Mouse (Mus musculus): ENCODE data around the gene Tcea2. TPM values are rescaled to one million over a fixed set of nuclear protein-coding genes. Genes with fewer than 3 reads are reported as not detected.

Tcea2 gene
- polyA plus RNA-seq, 1 experiment from 2014 or later, result 35.7 TPM

GRCm38 (mm10) chr2:181677096-181677754, 2.9 kb upstream of the Tcea2 start:
- ATAC-seq, result no peak
- WGBS, result 58% methylated on average over 5 of the region's 5 CpGs
- H3K4me3 ChIP-seq (replicated peaks), result no peak overlapping the region
- peaks cover 34% of the 10 kb centered on the region for H3K4me1 ChIP-seq (replicated peaks)
- no peak overlapping the region for H3K9ac ChIP-seq (replicated peaks)
- no peaks in the 10 kb centered on the region for H3K36me3 ChIP-seq
- peaks cover 27% of the 10 kb centered on the region for H3K27me3 ChIP-seq
- H3K27ac ChIP-seq, result no peak overlapping the region; the same call in 1 of the 2 replicates
- no peaks in the 10 kb centered on the region for H3K9me3 ChIP-seq
- no peak overlapping the region for H3K4me2 ChIP-seq (replicated peaks)

- Histone ChIP-seq H3K9ac (replicated peaks) (no peak overlapping the region), H3K4me1 (replicated peaks) (peaks cover 34% of the 10 kb centered on the region), H3K36me3 (no peaks in the 10 kb centered on the region), H3K27me3 (peaks cover 22% of the 10 kb centered on the region), H3K27ac (no peak overlapping the region), H3K4me3 (replicated peaks) (no peak overlapping the region), H3K4me2 (replicated peaks) (no peak overlapping the region), H3K9me3 (no peaks in the 10 kb centered on the region)
- no peak for ATAC-seq
- 63% methylated on average over 3 of the region's 3 CpGs for WGBS
Observed at GRCm38 (mm10) chr2:181677755-181678098, 2.4 kb upstream of the Tcea2 start.

- Histone ChIP-seq H3K4me1 (replicated peaks) (peaks cover 27% of the 10 kb centered on the region), H3K4me2 (replicated peaks) (no peak overlapping the region), H3K4me3 (replicated peaks) (no peak overlapping the region), H3K27ac (no peak overlapping the region), H3K27me3 (peaks cover 12% of the 10 kb centered on the region), H3K9ac (replicated peaks) (no peak overlapping the region), H3K36me3 (no peaks in the 10 kb centered on the region), H3K9me3 (no peaks in the 10 kb centered on the region)
- peak; percentile 48 for ATAC-seq
- 36% methylated on average over 1 of the region's 1 CpGs for WGBS
Observed at GRCm38 (mm10) chr2:181678780-181679179, 1.3 kb upstream of the Tcea2 start.

- Histone ChIP-seq H3K27me3 (no peaks in the 10 kb centered on the region), H3K36me3 (peaks cover 9% of the 10 kb centered on the region), H3K4me3 (replicated peaks) (peak overlapping the region; percentile 66), H3K9ac (replicated peaks) (peak overlapping the region; percentile 87), H3K9me3 (no peaks in the 10 kb centered on the region), H3K27ac (peak overlapping the region; percentile 59), H3K4me1 (replicated peaks) (peaks cover 21% of the 10 kb centered on the region), H3K4me2 (replicated peaks) (peak overlapping the region; percentile 78)
- whole genome bisulfite sequencing, result 18% methylated on average over 7 of the region's 7 CpGs
- ATAC-seq, result peak; percentile 44
Observed at GRCm38 (mm10) chr2:181680716-181681117, 607 bp downstream of the Tcea2 start.

- H3K4me1 ChIP-seq (replicated peaks), result peaks cover 19% of the 10 kb centered on the region
- H3K9me3 ChIP-seq, result no peaks in the 10 kb centered on the region
- 94% methylated on average over 1 of the region's 1 CpGs for WGBS
- no peak overlapping the region for H3K27ac ChIP-seq
- ATAC-seq, result no peak
- H3K4me2 ChIP-seq (replicated peaks), result no peak overlapping the region
- H3K27me3 ChIP-seq, result no peaks in the 10 kb centered on the region
- H3K36me3 ChIP-seq, result peaks cover 20% of the 10 kb centered on the region
- H3K9ac ChIP-seq (replicated peaks), result no peak overlapping the region
- H3K4me3 ChIP-seq (replicated peaks), result no peak overlapping the region
Observed at GRCm38 (mm10) chr2:181681978-181682377, 1.9 kb downstream of the Tcea2 start.

- no peak for ATAC-seq
- Histone ChIP-seq H3K4me2 (replicated peaks) (no peak overlapping the region), H3K9me3 (no peaks in the 10 kb centered on the region), H3K9ac (replicated peaks) (no peak overlapping the region), H3K27me3 (no peaks in the 10 kb centered on the region), H3K27ac (no peak overlapping the region), H3K4me1 (replicated peaks) (peaks cover 19% of the 10 kb centered on the region), H3K36me3 (peaks cover 33% of the 10 kb centered on the region), H3K4me3 (replicated peaks) (no peak overlapping the region)
- 65% methylated on average over 4 of the region's 4 CpGs for WGBS
Observed at GRCm38 (mm10) chr2:181683381-181683780, 3.3 kb downstream of the Tcea2 start.

GRCm38 (mm10) chr2:181684713-181685112, 4.6 kb downstream of the Tcea2 start:
- Histone ChIP-seq H3K36me3 (peaks cover 44% of the 10 kb centered on the region), H3K4me3 (replicated peaks) (no peak overlapping the region), H3K9me3 (no peaks in the 10 kb centered on the region), H3K9ac (replicated peaks) (no peak overlapping the region), H3K27ac (no peak overlapping the region), H3K4me1 (replicated peaks) (peaks cover 14% of the 10 kb centered on the region), H3K4me2 (replicated peaks) (no peak overlapping the region), H3K27me3 (no peaks in the 10 kb centered on the region)
- ATAC-seq, result no peak
- 82% methylated on average over 1 of the region's 1 CpGs for WGBS

GRCm38 (mm10) chr2:181685686-181686085, 5.6 kb downstream of the Tcea2 start:
- Histone ChIP-seq H3K9me3 (no peaks in the 10 kb centered on the region), H3K9ac (replicated peaks) (no peak overlapping the region), H3K27me3 (no peaks in the 10 kb centered on the region), H3K4me1 (replicated peaks) (peaks cover 10% of the 10 kb centered on the region), H3K4me2 (replicated peaks) (no peak overlapping the region), H3K27ac (no peak overlapping the region), H3K36me3 (peaks cover 44% of the 10 kb centered on the region), H3K4me3 (replicated peaks) (no peak overlapping the region)
- WGBS, result 89% methylated on average over 4 of the region's 4 CpGs
- ATAC-seq, result no peak

- no peaks in the 10 kb centered on the region for H3K27me3 ChIP-seq
- H3K4me3 ChIP-seq (replicated peaks), result no peak overlapping the region
- no peak for ATAC-seq
- no peak overlapping the region for H3K9ac ChIP-seq (replicated peaks)
- WGBS, result 95% methylated on average over 8 of the region's 8 CpGs
- peaks cover 12% of the 10 kb centered on the region for H3K4me1 ChIP-seq (replicated peaks)
- no peak overlapping the region for H3K27ac ChIP-seq
- H3K4me2 ChIP-seq (replicated peaks), result no peak overlapping the region
- peaks cover 44% of the 10 kb centered on the region for H3K36me3 ChIP-seq
- H3K9me3 ChIP-seq, result no peaks in the 10 kb centered on the region
Observed at GRCm38 (mm10) chr2:181687586-181687985, 7.5 kb downstream of the Tcea2 start.

- 93% methylated on average over 10 of the region's 10 CpGs for WGBS
- Histone ChIP-seq H3K4me1 (replicated peaks) (peaks cover 26% of the 10 kb centered on the region), H3K9me3 (no peaks in the 10 kb centered on the region), H3K27ac (no peak overlapping the region), H3K4me2 (replicated peaks) (no peak overlapping the region), H3K27me3 (peaks cover 2% of the 10 kb centered on the region; the same call in 1 of the 2 replicates), H3K36me3 (peaks cover 41% of the 10 kb centered on the region), H3K9ac (replicated peaks) (no peak overlapping the region), H3K4me3 (replicated peaks) (no peak overlapping the region)
- ATAC-seq, result no peak
Observed at GRCm38 (mm10) chr2:181689466-181690160, 9.5 kb downstream of the Tcea2 start.

GRCm38 (mm10) chr2:181691083-181691482, 11.0 kb downstream of the Tcea2 start:
- WGBS, result 89% methylated on average over 6 of the region's 6 CpGs
- H3K4me1 ChIP-seq (replicated peaks), result peaks cover 26% of the 10 kb centered on the region

GRCm38 (mm10) chr2:181691571-181691970, 11.5 kb downstream of the Tcea2 start:
- H3K27me3 ChIP-seq, result peaks cover 7% of the 10 kb centered on the region; the same call in 1 of the 2 replicates
- H3K36me3 ChIP-seq, result peaks cover 28% of the 10 kb centered on the region
- 91% methylated on average over 4 of the region's 4 CpGs for WGBS
- no peak overlapping the region for H3K4me3 ChIP-seq (replicated peaks)
- H3K27ac ChIP-seq, result no peak overlapping the region
- H3K9ac ChIP-seq (replicated peaks), result 0 out of 2 replicates have a peak overlapping the region, but pooled peaks have one; percentile 14
- no peak for ATAC-seq
- H3K4me1 ChIP-seq (replicated peaks), result peaks cover 26% of the 10 kb centered on the region
- no peak overlapping the region for H3K4me2 ChIP-seq (replicated peaks)
- H3K9me3 ChIP-seq, result no peaks in the 10 kb centered on the region

More at GRCm38 (mm10) chr2:181691083-181691482, 11.0 kb downstream of the Tcea2 start:
- Histone ChIP-seq H3K27me3 (peaks cover 7% of the 10 kb centered on the region; the same call in 1 of the 2 replicates), H3K4me2 (replicated peaks) (no peak overlapping the region), H3K9me3 (no peaks in the 10 kb centered on the region), H3K36me3 (peaks cover 32% of the 10 kb centered on the region), H3K9ac (replicated peaks) (0 out of 2 replicates have a peak overlapping the region, but pooled peaks have one; percentile 14), H3K27ac (no peak overlapping the region), H3K4me3 (replicated peaks) (no peak overlapping the region)
- no peak for ATAC-seq

All from midbrain, embryonic 13.5 days (tissue).